8 mouse cellular contexts compared by ENCODE assay signal in the genomic region with DNA sequence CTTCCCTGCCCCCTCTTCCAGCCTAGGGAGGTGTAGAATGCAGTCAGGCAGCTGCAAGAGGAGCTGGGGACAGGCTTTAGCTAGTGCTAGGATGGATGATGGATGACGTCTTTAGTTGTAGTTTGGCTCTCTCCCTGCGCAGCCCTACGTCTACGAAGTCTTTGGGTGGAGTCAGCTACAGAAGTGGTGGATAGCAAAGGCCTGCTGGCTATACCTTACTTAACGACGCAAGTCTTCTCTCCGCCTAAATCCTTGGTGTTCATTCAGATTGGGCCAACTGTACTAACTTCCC. TPM values are rescaled to one million over a fixed set of nuclear protein-coding genes. Genes with fewer than 3 reads are reported as not detected.
DNase-seq lines count a peak whose midpoint lies in the region; ATAC-seq and TF ChIP-seq lines count a peak whose summit lies in the region.

No protein-coding gene starts in this region.

- peak; percentile 10; the same call in 1 of the 2 replicates for ATAC-seq in heart, embryonic 13.5 days (ENCODE audit: extremely low read depth, insufficient number of reproducible peaks, low FRiP score, low TSS enrichment)
- ATAC-seq in forebrain, postnatal 0 days = peak; percentile 40
- ATAC-seq in megakaryocyte, adult 5-6 weeks (ENCODE audit: poor library complexity, severe bottlenecking) = 0 out of 2 replicates have a peak, but pooled peaks have one; percentile 2
- no peak; the same call in 1 of the 2 replicates for ATAC-seq in frontal cortex, adult (ENCODE audit: low TSS enrichment)

- H3K4me3 ChIP-seq in heart, embryonic 13.5 days = peak overlapping the region; percentile 81
- peak overlapping the region; percentile 86 to 92 for H3K4me3 ChIP-seq in ES-E14 (ENCODE audit: insufficient read depth in 1 of 2, low read depth in 1 of 2, low read length in 2 of 2, poor library complexity in 1 of 2, severe bottlenecking in 1 of 2)
- peak overlapping the region; percentile 61 for H3K4me3 ChIP-seq in forebrain, postnatal 0 days (ENCODE audit: low read depth, low read length)

- H3K4me1 ChIP-seq in heart, embryonic 13.5 days = peaks cover 59% of the 10 kb centered on the region
- peaks cover 7 to 25% of the 10 kb centered on the region in 2 experiments for H3K4me1 ChIP-seq in ES-E14 (ENCODE audit: control insufficient read depth in 2 of 2, insufficient read depth in 2 of 2, low read length in 2 of 2, poor library complexity in 1 of 2)
- H3K4me1 ChIP-seq in forebrain, postnatal 0 days (ENCODE audit: insufficient read depth) = no peaks in the 10 kb centered on the region

- H3K27me3 ChIP-seq in heart, embryonic 13.5 days (replicated peaks) = no peaks in the 10 kb centered on the region; the same call in 1 of the 2 replicates
- no peaks in the 10 kb centered on the region for H3K27me3 ChIP-seq in forebrain, postnatal 0 days (ENCODE audit: insufficient read depth, low read length)

- DNase-seq in heart, postnatal 4 days = no peak
- DNase-seq in ES-E14 (ENCODE audit: low read depth, low spot score) = no peak
- DNase-seq in forebrain, postnatal 0 days = no peak
- no peak for DNase-seq in layer of hippocampus, adult 9-10 months (ENCODE audit: low spot score)
- no peak for DNase-seq in right cerebral cortex, adult 2 months (ENCODE audit: low spot score in 2 of 2)

- no peaks in the 10 kb centered on the region for H3K9me3 ChIP-seq in heart, embryonic 13.5 days
- no peaks in the 10 kb centered on the region for H3K9me3 ChIP-seq in ES-E14 (ENCODE audit: control insufficient read depth, insufficient read depth, low read depth, low read length)
- no peaks in the 10 kb centered on the region for H3K9me3 ChIP-seq in forebrain, postnatal 0 days (ENCODE audit: low read length)

- H3K9ac ChIP-seq in heart, embryonic 13.5 days = peak overlapping the region; percentile 97
- H3K9ac ChIP-seq in ES-E14 (ENCODE audit: insufficient read depth, low read depth, low read length, poor library complexity, severe bottlenecking) = peak overlapping the region; percentile 79
- H3K9ac ChIP-seq in forebrain, postnatal 0 days = peak overlapping the region; percentile 78

- H3K27ac ChIP-seq in heart, embryonic 13.5 days (replicated peaks) = peak overlapping the region; percentile 93
- no peak overlapping the region for H3K27ac ChIP-seq in ES-E14 (ENCODE audit: insufficient read depth, low read depth, low read length, poor library complexity, severe bottlenecking)
- no peak overlapping the region for H3K27ac ChIP-seq in forebrain, postnatal 0 days (ENCODE audit: low read depth, low read length)

- 11% methylated on average over 7 of the region's 7 CpGs for WGBS in heart, embryonic 13.5 days
- 37% methylated on average over 7 of the region's 7 CpGs for WGBS in forebrain, postnatal 0 days

- H3K4me2 ChIP-seq in heart, embryonic 13.5 days = peak overlapping the region; percentile 93
- H3K4me2 ChIP-seq in forebrain, postnatal 0 days (ENCODE audit: low read depth) = peak overlapping the region; percentile 70

- TF ChIP-seq CTCF in forebrain, postnatal 0 days (IDR thresholded peaks at IDR 0.05; ENCODE audit: low read depth) = no peak

- in situ Hi-C loops in ES-E14 (cut with MboI; ENCODE audit: low sequenced_read_pairs in 2 of 2, unreplicated experiment in 2 of 2) = no loop called here

- peaks cover 27% of the 10 kb centered on the region for H3K36me3 ChIP-seq in heart, embryonic 13.5 days
- H3K36me3 ChIP-seq in ES-E14 (ENCODE audit: control insufficient read depth, insufficient read depth, low read length, poor library complexity, severe bottlenecking) = peaks cover 6% of the 10 kb centered on the region; the same call in 1 of the 2 replicates
- H3K36me3 ChIP-seq in forebrain, postnatal 0 days (ENCODE audit: insufficient read depth) = no peaks in the 10 kb centered on the region

TF ChIP-seq in ES-E14, 5 proteins besides CTCF, POLR2A, EP300 and RAD21:
- TF ChIP-seq CHD2 (IDR thresholded peaks at IDR 0.05; ENCODE audit: low read depth, low read length) (no peak), ZC3H11A (IDR thresholded peaks at IDR 0.05; ENCODE audit: borderline replicate concordance, low read depth, low read length) (no peak), HCFC1 (IDR thresholded peaks at IDR 0.05; ENCODE audit: borderline replicate concordance, insufficient read depth, low read length) (no peak), ZNF384 (IDR thresholded peaks at IDR 0.05; ENCODE audit: low read depth, low read length) (no peak), MAFK (IDR thresholded peaks at IDR 0.05; ENCODE audit: insufficient read depth, low read depth, low read length) (no peak)

RNA-seq across cellular contexts. Expression of gene Marveld1, which starts 1.3 kb away (rescaled TPM):
- polyA plus RNA-seq in heart, embryonic 13.5 days (2015; fragmentation: Nextera tagmentation; extraction: Ambion mirVana) = 7.4 and 7.7 TPM in 2 replicates
- 10 to 100 TPM; 37.3 to 40.7 TPM for total RNA-seq in heart, postnatal 4 days (2021)
- 39.8 and 56.3 TPM in 2 replicates for total RNA-seq in ES-E14 (2012; rRNA removed)
- 8.2 and 11.9 TPM in 2 replicates for total RNA-seq in forebrain, postnatal 0 days (2014; rRNA removed)
- 2.9 and 4.3 TPM in 2 replicates for polyA plus RNA-seq in forebrain, postnatal 0 days (2015; fragmentation: Nextera tagmentation; extraction: Ambion mirVana)
- total RNA-seq in megakaryocyte, adult 5-6 weeks (2015) = 5.7 and 6.7 TPM in 2 replicates
- total RNA-seq in megakaryocyte, adult 5-6 weeks (2017) = 7.9 and 9.4 TPM in 2 replicates

RNA-seq across cellular contexts. Expression of gene Zfyve27, which starts 15.2 kb away (rescaled TPM):
- polyA plus RNA-seq in heart, embryonic 13.5 days (2015; fragmentation: Nextera tagmentation; extraction: Ambion mirVana) = 20.2 and 22.2 TPM in 2 replicates
- total RNA-seq in heart, postnatal 4 days (2021) = 10 to 100 TPM; 28.4 to 32.4 TPM
- total RNA-seq in ES-E14 (2012; rRNA removed) = 45.9 and 78.1 TPM in 2 replicates
- 70.8 and 94.4 TPM in 2 replicates for total RNA-seq in forebrain, postnatal 0 days (2014; rRNA removed)
- polyA plus RNA-seq in forebrain, postnatal 0 days (2015; fragmentation: Nextera tagmentation; extraction: Ambion mirVana) = 32.4 and 44.1 TPM in 2 replicates
- total RNA-seq in megakaryocyte, adult 5-6 weeks (2015) = 7.9 and 13.1 TPM in 2 replicates
- total RNA-seq in megakaryocyte, adult 5-6 weeks (2017) = 21.3 and 26.3 TPM in 2 replicates

RNA-seq across cellular contexts. Expression of gene Avpi1, which starts 19.7 kb away (rescaled TPM):
- polyA plus RNA-seq in heart, embryonic 13.5 days (2015; fragmentation: Nextera tagmentation; extraction: Ambion mirVana) = 30.6 and 34.2 TPM in 2 replicates
- total RNA-seq in heart, postnatal 4 days (2021) = 10 to 100 TPM; 17.9 to 19.5 TPM
- 98.8 and 99.2 TPM in 2 replicates for total RNA-seq in ES-E14 (2012; rRNA removed)
- 9.5 and 17.5 TPM in 2 replicates for total RNA-seq in forebrain, postnatal 0 days (2014; rRNA removed)
- polyA plus RNA-seq in forebrain, postnatal 0 days (2015; fragmentation: Nextera tagmentation; extraction: Ambion mirVana) = 14.3 and 15.4 TPM in 2 replicates
- 1.1 and 1.7 TPM in 2 replicates for total RNA-seq in megakaryocyte, adult 5-6 weeks (2015)
- total RNA-seq in megakaryocyte, adult 5-6 weeks (2017) = 2.9 and 6.2 TPM in 2 replicates

RNA-seq across cellular contexts. Expression of gene Sfrp5, which starts 53.5 kb away (rescaled TPM):
- polyA plus RNA-seq in heart, embryonic 13.5 days (2015; fragmentation: Nextera tagmentation; extraction: Ambion mirVana) = 4.4 and 5.4 TPM in 2 replicates
- total RNA-seq in heart, postnatal 4 days (2021) = 1 to 10 TPM in 1 of 2 experiments, under 1 TPM in 1; 0.54 to 1.3 TPM
- 6.0 and 7.2 TPM in 2 replicates for total RNA-seq in ES-E14 (2012; rRNA removed)
- 1.8 and 3.7 TPM in 2 replicates for total RNA-seq in forebrain, postnatal 0 days (2014; rRNA removed)
- polyA plus RNA-seq in forebrain, postnatal 0 days (2015; fragmentation: Nextera tagmentation; extraction: Ambion mirVana) = 2.7 and 3.4 TPM in 2 replicates
- total RNA-seq in megakaryocyte, adult 5-6 weeks (2015) = not detected in 2 replicates
- not detected in 2 replicates for total RNA-seq in megakaryocyte, adult 5-6 weeks (2017)

RNA-seq across cellular contexts. Expression of gene Pi4k2a, which starts 58.2 kb away (rescaled TPM):
- 14.5 and 16.9 TPM in 2 replicates for polyA plus RNA-seq in heart, embryonic 13.5 days (2015; fragmentation: Nextera tagmentation; extraction: Ambion mirVana)
- total RNA-seq in heart, postnatal 4 days (2021) = 10 to 100 TPM; 16.7 to 19.5 TPM
- 23.2 and 23.4 TPM in 2 replicates for total RNA-seq in ES-E14 (2012; rRNA removed)
- 13.7 and 16.3 TPM in 2 replicates for total RNA-seq in forebrain, postnatal 0 days (2014; rRNA removed)
- 29.7 and 34.1 TPM in 2 replicates for polyA plus RNA-seq in forebrain, postnatal 0 days (2015; fragmentation: Nextera tagmentation; extraction: Ambion mirVana)
- total RNA-seq in megakaryocyte, adult 5-6 weeks (2015) = 12.0 and 12.2 TPM in 2 replicates
- total RNA-seq in megakaryocyte, adult 5-6 weeks (2017) = 9.9 and 10.7 TPM in 2 replicates
